ENCODE assay signal across 8 mouse cellular contexts in the genomic region with DNA sequence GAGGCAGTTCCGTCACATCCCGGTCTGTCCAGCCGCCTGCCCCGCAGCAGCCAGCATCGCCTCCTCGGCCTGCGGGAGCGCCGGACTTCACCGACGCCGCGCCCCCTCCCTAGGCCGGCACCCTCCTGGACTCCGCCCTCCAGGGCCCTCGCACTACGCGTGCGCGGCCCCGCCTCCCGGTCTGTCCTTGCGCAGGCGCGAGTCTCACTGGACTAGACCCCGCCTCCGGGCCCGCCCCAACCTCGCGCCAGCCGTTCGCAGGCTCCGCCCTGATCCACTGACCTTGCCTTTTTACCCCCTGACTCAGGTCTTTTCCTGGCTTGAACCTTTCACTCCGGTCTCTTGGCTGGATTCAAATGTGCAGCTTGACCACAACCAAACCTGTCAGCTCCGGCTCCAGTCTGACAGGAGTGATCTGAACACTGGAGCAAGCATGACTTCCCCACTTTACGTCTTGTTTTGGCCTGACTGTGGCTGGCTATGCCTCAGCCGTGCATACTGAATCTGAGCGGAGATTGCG. TPM values are rescaled to one million over a fixed set of nuclear protein-coding genes. Genes with fewer than 3 reads are reported as not detected.
DNase-seq lines count a peak whose midpoint lies in the region; ATAC-seq lines count a peak whose summit lies in the region.

Gene Ccser2, minus strand, starts transcription at position 150 of the 520 bp plus-strand sequence.

- H3K4me3 ChIP-seq in forebrain, embryonic 11.5 days (ENCODE audit: low read depth, low read length): peak within 1 kb of the TSS; percentile 86
- peak within 1 kb of the TSS; percentile 94 for H3K4me3 ChIP-seq in heart, embryonic 16.5 days (ENCODE audit: low read length)
- peak within 1 kb of the TSS; percentile 87 for H3K4me3 ChIP-seq in liver, embryonic 15.5 days (replicated peaks)
- peak within 1 kb of the TSS; percentile 92 for H3K4me3 ChIP-seq in neural tube, embryonic 12.5 days

- peak within 1 kb of the TSS; percentile 81 for H3K27ac ChIP-seq in forebrain, embryonic 11.5 days (ENCODE audit: low read depth, low read length)
- peak within 1 kb of the TSS; percentile 90 for H3K27ac ChIP-seq in heart, embryonic 16.5 days (ENCODE audit: low read length)
- H3K27ac ChIP-seq in liver, embryonic 15.5 days (replicated peaks): peak within 1 kb of the TSS; percentile 66
- H3K27ac ChIP-seq in neural tube, embryonic 12.5 days: peak within 1 kb of the TSS; percentile 87

- H3K9me3 ChIP-seq in forebrain, embryonic 11.5 days (ENCODE audit: control insufficient read depth, low read length): no peaks in the 10 kb centered on the region
- no peaks in the 10 kb centered on the region for H3K9me3 ChIP-seq in heart, embryonic 16.5 days (replicated peaks; ENCODE audit: control insufficient read depth, low read length)
- no peaks in the 10 kb centered on the region for H3K9me3 ChIP-seq in liver, embryonic 15.5 days (replicated peaks)
- no peaks in the 10 kb centered on the region for H3K9me3 ChIP-seq in neural tube, embryonic 12.5 days

- H3K4me2 ChIP-seq in forebrain, embryonic 11.5 days (ENCODE audit: low read depth, low read length, severe bottlenecking): peak within 1 kb of the TSS; percentile 56
- H3K4me2 ChIP-seq in heart, embryonic 16.5 days (ENCODE audit: low read depth, low read length): peak within 1 kb of the TSS; percentile 81
- H3K4me2 ChIP-seq in liver, embryonic 15.5 days: peak within 1 kb of the TSS; percentile 96
- peak within 1 kb of the TSS; percentile 60 for H3K4me2 ChIP-seq in neural tube, embryonic 12.5 days (replicated peaks)

- ATAC-seq in forebrain, embryonic 11.5 days (replicated peaks; ENCODE audit: low FRiP score): peak; percentile 100
- ATAC-seq in heart, embryonic 16.5 days (replicated peaks; ENCODE audit: extremely low read depth, insufficient read depth, low FRiP score): peak; percentile 100
- peak; percentile 99 for ATAC-seq in liver, embryonic 15.5 days (ENCODE audit: insufficient read depth)
- peak; percentile 100 for ATAC-seq in neural tube, embryonic 12.5 days (ENCODE audit: low FRiP score, low read depth)

- no peaks in the 10 kb centered on the region for H3K27me3 ChIP-seq in forebrain, embryonic 11.5 days (ENCODE audit: control insufficient read depth, insufficient read depth, low read length)
- H3K27me3 ChIP-seq in heart, embryonic 16.5 days (ENCODE audit: control insufficient read depth, insufficient read depth, low read length): no peaks in the 10 kb centered on the region
- no peaks in the 10 kb centered on the region for H3K27me3 ChIP-seq in liver, embryonic 15.5 days
- H3K27me3 ChIP-seq in neural tube, embryonic 12.5 days (replicated peaks): no peaks in the 10 kb centered on the region

- H3K9ac ChIP-seq in forebrain, embryonic 11.5 days (ENCODE audit: low read length): peak within 1 kb of the TSS; percentile 85
- H3K9ac ChIP-seq in heart, embryonic 16.5 days (ENCODE audit: low read length): peak within 1 kb of the TSS; percentile 89
- H3K9ac ChIP-seq in liver, embryonic 15.5 days: peak within 1 kb of the TSS; percentile 74
- peak within 1 kb of the TSS; percentile 96 for H3K9ac ChIP-seq in neural tube, embryonic 12.5 days

- DNase-seq in CD8-positive naive resting alpha-beta T cell, adult 2 months (ENCODE audit: low read depth in 2 of 2, low spot score in 2 of 2): peak; percentile 95 to 97
- DNase-seq in c-Kit-positive CD71-negative TER-119-negative erythroid progenitor cells, embryonic 14.5 days (ENCODE audit: low read depth): peak; percentile 84
- peak; percentile 98 for DNase-seq in forebrain, embryonic 11.5 days (ENCODE audit: low spot score)
- peak; percentile 98 to 100 for DNase-seq in kidney, postnatal 36 days
- DNase-seq in telencephalon, adult 2 months (ENCODE audit: low read depth, low spot score): peak; percentile 82

- H3K36me3 ChIP-seq in forebrain, embryonic 11.5 days (ENCODE audit: control insufficient read depth, insufficient read depth, low read length): no peaks in the 10 kb centered on the region
- H3K36me3 ChIP-seq in heart, embryonic 16.5 days (ENCODE audit: control insufficient read depth, insufficient read depth): no peaks in the 10 kb centered on the region
- H3K36me3 ChIP-seq in liver, embryonic 15.5 days (replicated peaks): no peaks in the 10 kb centered on the region
- no peaks in the 10 kb centered on the region for H3K36me3 ChIP-seq in neural tube, embryonic 12.5 days

- H3K4me1 ChIP-seq in forebrain, embryonic 11.5 days (replicated peaks; ENCODE audit: control insufficient read depth, insufficient read depth, low read length): peaks cover 3% of the 10 kb centered on the region; the same call in 1 of the 2 replicates
- peaks cover 5% of the 10 kb centered on the region for H3K4me1 ChIP-seq in heart, embryonic 16.5 days (ENCODE audit: control insufficient read depth, insufficient read depth, low read length)
- H3K4me1 ChIP-seq in liver, embryonic 15.5 days (replicated peaks): peaks cover 24% of the 10 kb centered on the region
- peaks cover 11% of the 10 kb centered on the region; the same call in 1 of the 2 replicates for H3K4me1 ChIP-seq in neural tube, embryonic 12.5 days

- 3% methylated on average over 38 of the region's 39 CpGs for WGBS in forebrain, embryonic 11.5 days
- 1% methylated on average over 39 of the region's 39 CpGs for WGBS in heart, embryonic 16.5 days
- 1% methylated on average over 39 of the region's 39 CpGs for WGBS in liver, embryonic 15.5 days (ENCODE audit: insufficient replicate concordance)
- WGBS in neural tube, embryonic 12.5 days: 3% methylated on average over 39 of the region's 39 CpGs

RNA-seq across cellular contexts. Expression of gene Ccser2, which starts in this region (rescaled TPM):
- 30.2 and 33.1 TPM in 2 replicates for polyA plus RNA-seq in forebrain, embryonic 11.5 days (2014; fragmentation: Nextera tagmentation; extraction: Ambion mirVana)
- polyA plus RNA-seq in heart, embryonic 16.5 days (2015; fragmentation: Nextera tagmentation; extraction: Ambion mirVana): 58.2 and 61.7 TPM in 2 replicates
- polyA plus RNA-seq in liver, embryonic 15.5 days (2015; fragmentation: Nextera tagmentation; extraction: Ambion mirVana): 6.4 and 6.9 TPM in 2 replicates
- polyA plus RNA-seq in neural tube, embryonic 12.5 days (2016; fragmentation: Nextera tagmentation; extraction: Ambion mirVana): 64.4 and 70.0 TPM in 2 replicates

Comparison
In these comparisons a context has a peak if more than half of its experiments do, and no peak if none do; other contexts are left out.
1. Peak in every context shown above with its lines: DNase-seq, ATAC-seq, H3K4me3 ChIP-seq and H3K27ac ChIP-seq.